Mouse (Mus musculus) heart, embryonic 16.5 days (tissue): ENCODE measurements at regions not wholly inside any gene's neighbourhood (a gene's known extent, or its start where the extent isn't known, plus 50 kb on each side); places are given as distances from the start of the nearest gene placed in this dataset.

ENCODE experiments used
- ATAC-seq: fragments of 200-750 bp; cut with Nextera tagmentation; replicated peaks from 2 replicates; pipeline ENCODE4 v1.8.0; 2017; ENCODE audit warnings: moderate number of reproducible peaks; ENCODE audit not compliant: insufficient read depth, low FRiP score; ENCODE audit errors: extremely low read depth
- H3K27ac ChIP-seq: fragments of 300-500 bp; sonication (generic); 2 replicates; pipeline ENCODE4 v1.5.1; 2014; ENCODE audit warnings: mild to moderate bottlenecking, low read length, control low read depth, moderate library complexity
- H3K27me3 ChIP-seq: fragments of 300-500 bp; sonication (generic); 2 replicates; pipeline ENCODE4 v1.6.1; 2014; ENCODE audit warnings: low read length, mixed read lengths; ENCODE audit not compliant: control insufficient read depth, insufficient read depth
- H3K36me3 ChIP-seq: fragments of 300-500 bp; sonication (generic); 2 replicates; pipeline ENCODE4 v1.6.1; 2014; ENCODE audit not compliant: control insufficient read depth, insufficient read depth
- H3K4me1 ChIP-seq: fragments of 300-500 bp; sonication (generic); 2 replicates; pipeline ENCODE4 v1.6.1; 2014; ENCODE audit warnings: low read length, mixed read lengths; ENCODE audit not compliant: control insufficient read depth, insufficient read depth
- H3K4me2 ChIP-seq: fragments of 300-500 bp; sonication (generic); 2 replicates; pipeline ENCODE4 v1.6.1; 2014; ENCODE audit warnings: low read depth, mild to moderate bottlenecking, control low read depth, low read length
- H3K4me3 ChIP-seq: fragments of 300-500 bp; sonication (generic); 2 replicates; pipeline ENCODE4 v1.5.1; 2014; ENCODE audit warnings: mild to moderate bottlenecking, control low read depth, low read length
- H3K9ac ChIP-seq: fragments of 300-500 bp; sonication (generic); 2 replicates; pipeline ENCODE4 v1.6.1; 2014; ENCODE audit warnings: low read length, control low read depth
- H3K9me3 ChIP-seq: fragments of 300-500 bp; sonication (generic); replicated peaks from 2 replicates; pipeline ENCODE4 v1.6.1; 2016; ENCODE audit warnings: low read length; ENCODE audit not compliant: control insufficient read depth
- whole genome bisulfite sequencing: fragments of 180-500 bp; shearing (Covaris S2); extraction: QIAGEN DNeasy Blood & Tissue Kit; methylation state at CpG from one replicate; pipeline ENCODE4 v1.1.7; 2014; 5-methylcytosine and 5-hydroxymethylcytosine counted together

GRCm38 (mm10) chr1:23231522-23231921 is 129.5 kb upstream of the 4933415F23Rik start:
- no peak overlapping the region for H3K27ac ChIP-seq
- 66% methylated on average over 1 of the region's 1 CpGs for WGBS
- H3K4me1 ChIP-seq = no peaks in the 10 kb centered on the region
- no peak for ATAC-seq
- H3K9me3 ChIP-seq = 0 out of 2 replicates have a peak, but pooled peaks cover 3% of the 10 kb centered on the region
- H3K4me2 ChIP-seq = no peak overlapping the region
- H3K4me3 ChIP-seq = no peak overlapping the region
- H3K36me3 ChIP-seq = no peaks in the 10 kb centered on the region
- H3K27me3 ChIP-seq = no peaks in the 10 kb centered on the region
- H3K9ac ChIP-seq = no peak overlapping the region

- ATAC-seq = peak; percentile 76
- H3K27me3 ChIP-seq = no peaks in the 10 kb centered on the region
- WGBS = 52% methylated on average over 6 of the region's 6 CpGs
- no peaks in the 10 kb centered on the region for H3K4me1 ChIP-seq
- no peak overlapping the region for H3K4me3 ChIP-seq
- H3K36me3 ChIP-seq = no peaks in the 10 kb centered on the region
- no peak overlapping the region for H3K9ac ChIP-seq
- H3K27ac ChIP-seq = no peak overlapping the region
- no peak overlapping the region for H3K4me2 ChIP-seq
- no peaks in the 10 kb centered on the region for H3K9me3 ChIP-seq
Observed at GRCm38 (mm10) chr1:23228478-23228877, 126.4 kb upstream of the 4933415F23Rik start.

GRCm38 (mm10) chr1:23214462-23215158 is 112.6 kb upstream of the 4933415F23Rik start:
- H3K9ac ChIP-seq = no peak overlapping the region

GRCm38 (mm10) chr1:23207843-23208242 is 105.8 kb upstream of the 4933415F23Rik start:
- H3K9ac ChIP-seq = no peak overlapping the region
- no peak overlapping the region for H3K4me2 ChIP-seq
- H3K36me3 ChIP-seq = no peaks in the 10 kb centered on the region
- 62% methylated on average over 1 of the region's 1 CpGs for WGBS
- H3K4me3 ChIP-seq = no peak overlapping the region
- H3K4me1 ChIP-seq = peaks cover 3% of the 10 kb centered on the region; the same call in 1 of the 2 replicates
- H3K27me3 ChIP-seq = no peaks in the 10 kb centered on the region
- H3K9me3 ChIP-seq = no peaks in the 10 kb centered on the region
- H3K27ac ChIP-seq = no peak overlapping the region
- no peak for ATAC-seq

More at GRCm38 (mm10) chr1:23214462-23215158, 112.6 kb upstream of the 4933415F23Rik start:
- H3K9me3 ChIP-seq = peaks cover 6% of the 10 kb centered on the region; the same call in 1 of the 2 replicates
- no peak overlapping the region for H3K4me2 ChIP-seq
- no peaks in the 10 kb centered on the region for H3K36me3 ChIP-seq
- H3K4me3 ChIP-seq = no peak overlapping the region
- no peaks in the 10 kb centered on the region for H3K27me3 ChIP-seq
- 71% methylated on average over 13 of the region's 13 CpGs for WGBS
- H3K4me1 ChIP-seq = no peaks in the 10 kb centered on the region
- no peak overlapping the region for H3K27ac ChIP-seq
- no peak for ATAC-seq

- H3K4me1 ChIP-seq = peaks cover 8% of the 10 kb centered on the region
- ATAC-seq = no peak
- WGBS = 72% methylated on average over 4 of the region's 4 CpGs
Observed at GRCm38 (mm10) chr1:23207024-23207423, 105.0 kb upstream of the 4933415F23Rik start.

GRCm38 (mm10) chr1:23202511-23203435 is 100.7 kb upstream of the 4933415F23Rik start:
- Histone ChIP-seq H3K4me2 (no peak overlapping the region), H3K27ac (peak overlapping the region; percentile 77), H3K4me3 (no peak overlapping the region), H3K27me3 (no peaks in the 10 kb centered on the region), H3K9me3 (no peaks in the 10 kb centered on the region), H3K9ac (no peak overlapping the region), H3K36me3 (no peaks in the 10 kb centered on the region), H3K4me1 (peaks cover 11% of the 10 kb centered on the region)
- 46% methylated on average over 5 of the region's 5 CpGs for WGBS
- ATAC-seq = 0 out of 2 replicates have a peak, but pooled peaks have one; percentile 32

More at GRCm38 (mm10) chr1:23207024-23207423, 105.0 kb upstream of the 4933415F23Rik start:
- H3K27ac ChIP-seq = no peak overlapping the region
- H3K4me2 ChIP-seq = no peak overlapping the region
- no peaks in the 10 kb centered on the region for H3K9me3 ChIP-seq
- no peak overlapping the region for H3K9ac ChIP-seq
- H3K36me3 ChIP-seq = no peaks in the 10 kb centered on the region
- no peak overlapping the region for H3K4me3 ChIP-seq
- no peaks in the 10 kb centered on the region for H3K27me3 ChIP-seq

GRCm38 (mm10) chr1:23200460-23200859 is 98.4 kb upstream of the 4933415F23Rik start:
- Histone ChIP-seq H3K9ac (no peak overlapping the region), H3K36me3 (no peaks in the 10 kb centered on the region), H3K27ac (peak overlapping the region; percentile 28; the same call in 1 of the 2 replicates), H3K4me3 (no peak overlapping the region), H3K9me3 (no peaks in the 10 kb centered on the region), H3K4me1 (peaks cover 11% of the 10 kb centered on the region), H3K27me3 (no peaks in the 10 kb centered on the region), H3K4me2 (no peak overlapping the region)
- WGBS = 44% methylated on average over 4 of the region's 4 CpGs
- ATAC-seq = no peak

- 85% methylated on average over 3 of the region's 3 CpGs for WGBS
- H3K36me3 ChIP-seq = no peaks in the 10 kb centered on the region
- H3K27ac ChIP-seq = no peak overlapping the region
- H3K4me1 ChIP-seq = peaks cover 6% of the 10 kb centered on the region
- no peak overlapping the region for H3K4me2 ChIP-seq
- H3K4me3 ChIP-seq = no peak overlapping the region
- ATAC-seq = no peak
- no peak overlapping the region for H3K9ac ChIP-seq
- H3K27me3 ChIP-seq = no peaks in the 10 kb centered on the region
- no peaks in the 10 kb centered on the region for H3K9me3 ChIP-seq
Observed at GRCm38 (mm10) chr1:23190316-23191005, 88.4 kb upstream of the 4933415F23Rik start.
